Mouse (Mus musculus) right cerebral cortex, postnatal 10 days (tissue): Measurements from ENCODE around the gene Vps8.

Experiments used
- DNase-seq, 2 experiments: peaks; one replicate each; pipeline ENCODE4 v3.0.0; 2021; ENCODE audit warnings: low spot score in 2 of 2

The Vps8 gene

GRCm38 (mm10) chr16:21422645-21423545 is at the start of gene Vps8:
Gene Vps8 (plus strand): TSS chr16:21423118.
- peak; percentile 94 to 95 for DNase-seq

GRCm38 (mm10) chr16:21373316-21373960 is 49.5 kb upstream of the Vps8 start:
- DNase-seq = peak in 1 of 2 experiments; percentile 68

GRCm38 (mm10) chr16:21374067-21374466 is 48.9 kb upstream of the Vps8 start:
- DNase-seq = peak in 1 of 2 experiments; percentile 63

GRCm38 (mm10) chr16:21375147-21375546 is 47.8 kb upstream of the Vps8 start:
- DNase-seq = no peak

- DNase-seq = no peak
These were observed 46.6 kb upstream of the Vps8 start for GRCm38 (mm10) chr16:21376316-21376715.

GRCm38 (mm10) chr16:21376949-21377604 is 45.8 kb upstream of the Vps8 start:
- no peak for DNase-seq

GRCm38 (mm10) chr16:21377605-21377968 is 45.3 kb upstream of the Vps8 start:
- DNase-seq = no peak

GRCm38 (mm10) chr16:21381469-21381868 is 41.4 kb upstream of the Vps8 start:
- no peak for DNase-seq

GRCm38 (mm10) chr16:21382152-21382911 is 40.6 kb upstream of the Vps8 start:
- DNase-seq = peak in 1 of 2 experiments; percentile 25

GRCm38 (mm10) chr16:21385926-21386881 is 36.7 kb upstream of the Vps8 start:
- no peak for DNase-seq

GRCm38 (mm10) chr16:21389316-21389715 is 33.6 kb upstream of the Vps8 start:
- DNase-seq = peak; percentile 40 to 50

- DNase-seq = no peak
These were observed 32.2 kb upstream of the Vps8 start for GRCm38 (mm10) chr16:21390744-21391143.

GRCm38 (mm10) chr16:21392099-21392498 is 30.8 kb upstream of the Vps8 start:
- DNase-seq = peak; percentile 53 to 59

- DNase-seq = peak; percentile 91 to 93
These were observed 30.3 kb upstream of the Vps8 start for GRCm38 (mm10) chr16:21392517-21393112.

GRCm38 (mm10) chr16:21395546-21395945 is 27.4 kb upstream of the Vps8 start:
- no peak for DNase-seq

- no peak for DNase-seq
These were observed 25.2 kb upstream of the Vps8 start for GRCm38 (mm10) chr16:21397681-21398080.

- peak in 1 of 2 experiments; percentile 39 for DNase-seq
These were observed 24.4 kb upstream of the Vps8 start for GRCm38 (mm10) chr16:21398345-21399051.

- DNase-seq = no peak
These were observed 23.0 kb upstream of the Vps8 start for GRCm38 (mm10) chr16:21399942-21400341.

GRCm38 (mm10) chr16:21402068-21402467 is 20.9 kb upstream of the Vps8 start:
- DNase-seq = peak in 1 of 2 experiments; percentile 57
